Mouse (Mus musculus) cerebellum, postnatal 36 days (tissue): Measurements from ENCODE around the gene Krtap4-1.
"Not testable (repeated sequence)": the region's sequence is repeated elsewhere in the genome, so short reads cannot be mapped to it uniquely, and the experiment has no call there.

Experiments
- DNase-seq, 2 experiments: peaks; one replicate each; pipeline ENCODE4 v3.0.0; 2021 to 2022; ENCODE audit warnings: mixed read lengths in 2 of 2

Gene Krtap4-1

GRCm38 (mm10) chr11:99628138-99628537, at the start of gene Krtap4-1:
TSS of gene Krtap4-1 (minus strand) at chr11:99628238.
- DNase-seq: no peak

DNA sequence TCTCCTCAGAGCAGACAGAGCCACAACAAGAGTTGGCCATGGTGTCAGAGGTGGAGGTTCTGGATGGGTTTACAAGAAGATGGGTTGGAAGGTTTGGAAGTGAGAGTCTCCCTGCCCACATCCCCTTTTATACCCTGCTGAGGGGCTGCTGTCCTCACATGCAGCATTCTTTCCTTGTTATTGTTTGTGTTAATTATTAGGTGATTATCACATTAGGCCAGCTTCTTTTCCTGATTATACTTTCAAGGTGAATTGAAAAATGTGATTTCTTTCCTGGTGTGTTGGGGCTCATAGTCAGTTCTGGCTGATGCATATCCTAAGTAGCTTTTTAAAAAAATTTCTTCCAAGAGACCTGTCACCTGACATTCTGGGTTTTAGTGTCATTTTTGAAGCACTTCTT, 37.8 kb upstream of the Krtap4-1 start, which contains the start of gene Krtap4-6:
TSS of gene Krtap4-6 (minus strand) at position 101 of the 400 bp plus-strand sequence.
- no peak for DNase-seq

DNA sequence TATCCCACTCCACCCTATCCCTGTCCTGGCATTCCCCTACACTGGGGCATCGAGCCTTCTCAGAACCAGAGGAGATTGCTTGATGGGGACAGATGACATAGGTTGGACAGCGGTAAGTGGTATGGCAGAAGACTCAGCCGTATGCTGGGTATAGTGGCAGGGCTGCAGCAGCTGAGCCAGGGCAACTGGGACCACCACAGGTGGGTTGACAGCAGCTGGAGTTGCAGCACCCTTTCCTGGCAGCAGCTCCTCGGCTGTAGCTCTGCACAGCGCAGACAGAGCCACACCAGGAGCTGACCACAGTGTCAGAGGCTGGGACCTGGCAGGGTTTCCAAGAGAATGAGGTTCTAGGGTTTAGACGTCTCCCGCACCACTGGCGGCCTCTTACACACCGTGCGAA, 34.8 kb upstream of the Krtap4-1 start:
- DNase-seq: no peak

DNA sequence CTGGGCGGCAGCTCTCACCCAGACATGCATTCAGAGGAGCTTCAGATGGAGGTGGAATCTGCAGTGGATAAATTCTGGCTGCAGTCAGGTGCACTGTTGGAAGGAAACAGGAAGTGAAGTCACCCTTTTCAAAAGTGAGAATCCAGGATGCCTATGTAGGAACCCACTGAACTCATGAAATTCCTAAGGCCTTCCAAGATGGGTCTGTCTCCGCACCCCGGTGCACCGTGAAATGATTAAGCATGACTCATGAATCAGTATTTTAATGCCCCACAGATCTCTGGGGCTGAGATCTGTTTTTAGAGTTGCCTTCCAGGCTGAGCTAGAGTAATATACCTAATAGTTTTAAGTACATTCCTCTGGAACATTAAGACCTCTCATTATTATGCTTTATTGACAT, 31.2 kb upstream of the Krtap4-1 start:
- no peak for DNase-seq

DNA sequence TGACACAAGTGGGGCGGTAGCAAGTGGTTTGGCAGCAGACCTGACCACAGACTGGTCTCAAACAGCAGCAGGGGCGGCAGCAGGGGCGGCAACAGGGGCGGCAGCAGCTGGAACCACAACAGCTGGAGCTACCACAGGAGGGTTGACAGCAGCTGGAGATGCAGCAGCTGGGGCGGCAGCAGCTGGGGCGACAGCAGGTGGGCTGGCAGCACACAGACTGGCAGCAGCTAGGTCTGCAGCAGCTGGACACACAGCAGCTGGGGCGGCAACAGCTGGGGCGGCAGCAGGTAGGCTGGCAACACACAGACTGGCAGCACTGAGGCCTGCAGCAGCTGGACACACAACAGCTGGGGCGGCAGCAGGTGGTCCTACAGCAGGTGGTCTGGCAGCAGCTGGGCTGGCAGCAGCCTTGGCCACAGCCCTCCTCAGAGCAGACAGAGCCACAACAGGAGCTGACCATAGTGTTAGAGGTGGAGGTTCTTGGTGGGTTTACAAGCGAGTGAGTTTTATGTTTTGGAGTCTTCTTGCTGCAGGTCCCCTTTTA, 30.5 kb upstream of the Krtap4-1 start, which contains the start of gene Gm11563:
TSS of gene Gm11563 (minus strand) at position 494 of the 544 bp plus-strand sequence.
- not testable (repeated sequence) for DNase-seq

GRCm38 (mm10) chr11:99657051-99657450, 29.0 kb upstream of the Krtap4-1 start:
- DNase-seq: no peak

- DNase-seq: no peak
Observed at GRCm38 (mm10) chr11:99650136-99650535, 22.1 kb upstream of the Krtap4-1 start, which contains the start of gene Gm11555. TSS of gene Gm11555 (minus strand) at chr11:99650236.

DNA sequence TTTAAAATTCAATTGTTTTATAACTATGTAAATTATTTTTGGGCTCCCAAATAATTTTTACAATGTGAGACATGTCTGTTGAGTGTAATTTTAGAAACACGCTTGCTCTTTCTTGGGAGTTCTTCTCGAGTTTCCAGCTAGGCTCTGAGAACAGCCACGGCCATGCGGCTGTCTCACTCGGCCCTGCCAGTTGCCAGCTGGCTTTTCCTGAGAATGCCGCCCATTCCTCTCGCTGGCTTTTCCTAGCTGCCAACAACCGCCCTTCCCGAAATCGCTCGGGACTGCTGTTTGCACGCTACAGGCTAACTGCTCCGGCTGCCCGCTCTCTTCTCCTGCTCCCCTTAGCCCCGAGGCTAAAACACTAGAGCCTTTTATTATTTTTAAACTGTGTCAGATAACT, 18.4 kb upstream of the Krtap4-1 start:
- no peak for DNase-seq

- no peak for DNase-seq
Observed at GRCm38 (mm10) chr11:99644351-99644750, 16.3 kb upstream of the Krtap4-1 start.

DNA sequence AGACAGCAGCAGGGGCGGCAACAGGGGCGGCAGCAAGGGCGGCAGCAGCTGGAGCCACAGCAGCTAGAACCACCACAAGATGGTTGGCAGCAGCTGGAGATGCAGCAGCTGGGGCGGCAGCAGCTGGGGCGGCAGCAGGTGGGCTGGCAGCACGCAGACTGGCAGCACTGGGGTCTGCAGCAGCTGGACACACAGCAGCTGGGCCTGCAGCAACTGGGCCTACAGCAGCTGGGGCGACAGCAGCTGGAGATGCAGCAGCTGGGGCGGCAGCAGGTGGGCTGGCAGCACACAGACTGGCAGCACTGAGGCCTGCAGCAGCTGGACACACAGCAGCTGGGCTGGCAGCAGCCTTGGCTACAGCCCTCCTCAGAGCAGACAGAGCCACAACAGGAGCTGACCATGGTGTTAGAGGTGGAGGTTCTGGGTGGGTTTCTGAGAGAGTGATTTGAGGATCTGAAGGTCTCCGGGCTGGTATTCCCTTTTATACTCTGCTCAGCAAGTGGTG, 15.6 kb upstream of the Krtap4-1 start, which contains the start of gene Krtap4-7:
TSS of gene Krtap4-7 (minus strand) at position 455 of the 505 bp plus-strand sequence.
- DNase-seq: not testable (repeated sequence)

DNA sequence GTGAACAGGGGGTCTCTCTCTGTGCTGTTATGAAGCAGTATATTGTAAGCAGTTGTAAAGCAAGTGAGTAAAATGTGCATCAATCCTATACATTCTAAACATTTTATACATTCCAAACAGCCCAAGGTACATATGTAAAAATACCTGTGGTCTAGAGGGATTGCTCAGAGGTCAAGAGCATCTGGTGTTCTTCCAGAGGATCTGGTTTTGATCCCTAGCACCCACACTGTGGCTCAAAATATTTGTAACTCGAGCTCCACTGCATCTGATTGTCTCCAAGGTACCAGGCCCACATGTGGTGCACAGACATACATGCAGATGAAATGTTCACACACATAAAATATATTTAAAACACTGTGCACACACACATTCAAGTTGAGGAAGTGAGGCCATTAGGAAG, 12.9 kb upstream of the Krtap4-1 start:
- no peak for DNase-seq

GRCm38 (mm10) chr11:99637086-99637485, 9.0 kb upstream of the Krtap4-1 start:
- DNase-seq: no peak

DNA sequence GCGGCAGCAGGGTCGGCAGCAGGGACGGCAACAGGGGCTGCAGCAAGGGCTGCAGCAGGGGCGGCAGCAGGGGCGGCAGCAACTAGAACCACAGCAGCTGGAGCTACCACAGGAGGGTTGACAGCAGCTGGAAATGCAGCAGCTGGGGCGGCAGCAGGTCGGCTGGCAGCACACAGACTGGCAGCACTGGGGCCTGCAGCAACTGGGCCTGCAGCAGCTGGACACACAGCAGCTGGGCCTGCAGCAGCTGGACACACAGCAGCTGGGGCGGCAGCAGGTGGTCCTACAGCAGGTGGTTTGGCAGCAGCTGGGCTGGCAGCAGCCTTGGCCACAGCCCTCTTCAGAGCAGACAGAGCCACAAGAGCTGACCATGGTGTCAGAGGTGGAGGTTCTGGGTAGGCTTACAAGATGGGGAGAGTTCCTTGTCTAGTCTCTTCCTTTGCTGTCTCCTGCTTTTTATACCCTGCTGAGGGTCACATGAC, 6.7 kb upstream of the Krtap4-1 start, which contains the start of gene Krtap4-2:
TSS of gene Krtap4-2 (minus strand) at position 432 of the 482 bp plus-strand sequence.
- no peak for DNase-seq

DNA sequence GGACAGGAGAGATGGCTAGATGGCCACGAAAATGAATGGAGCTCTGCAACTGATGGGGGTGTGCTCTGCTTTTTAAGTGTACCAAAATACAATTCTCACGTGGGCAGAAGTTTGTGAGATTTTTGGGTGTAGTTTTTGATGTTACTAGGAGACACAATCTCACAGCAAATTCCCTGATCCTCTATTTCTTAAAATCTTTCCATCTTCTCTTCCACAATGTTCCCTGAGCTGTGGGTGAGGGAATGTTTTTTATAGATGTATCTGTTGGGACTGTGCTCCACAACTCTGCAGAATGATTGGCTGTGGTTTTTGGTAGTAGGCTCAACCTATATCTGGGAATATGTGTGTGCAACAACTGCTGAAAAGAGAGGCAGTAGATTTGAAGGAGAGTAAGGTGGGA, 5.3 kb upstream of the Krtap4-1 start:
- no peak for DNase-seq

DNA sequence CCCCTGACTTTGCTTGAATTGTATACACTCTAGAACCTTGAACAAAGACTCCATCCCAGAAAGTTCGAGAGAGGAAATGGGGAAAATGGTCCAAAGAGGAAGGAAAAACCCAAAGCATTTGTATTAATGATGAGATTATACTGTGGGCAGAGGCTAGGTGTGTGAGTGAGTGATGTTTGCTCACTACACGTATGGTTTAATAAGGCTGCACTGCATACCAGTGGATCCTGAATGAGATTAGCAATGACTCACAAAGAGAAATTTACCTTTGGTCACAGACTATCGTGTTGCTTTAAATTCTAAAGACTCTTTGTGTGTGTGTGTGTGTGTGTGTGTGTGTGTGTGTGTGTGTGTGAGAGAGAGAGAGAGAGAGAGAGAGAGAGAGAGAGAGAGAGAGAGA, 2.9 kb upstream of the Krtap4-1 start:
- DNase-seq: no peak

- no peak for DNase-seq
Observed at GRCm38 (mm10) chr11:99620335-99620734, 7.7 kb downstream of the Krtap4-1 start, which contains the start of gene Gm11562. TSS of gene Gm11562 (minus strand) at chr11:99620435.

GRCm38 (mm10) chr11:99614796-99615363, 13.2 kb downstream of the Krtap4-1 start, which contains the start of gene Krtap2-4:
TSS of gene Krtap2-4 (minus strand) at chr11:99614846.
- DNase-seq: no peak

DNA sequence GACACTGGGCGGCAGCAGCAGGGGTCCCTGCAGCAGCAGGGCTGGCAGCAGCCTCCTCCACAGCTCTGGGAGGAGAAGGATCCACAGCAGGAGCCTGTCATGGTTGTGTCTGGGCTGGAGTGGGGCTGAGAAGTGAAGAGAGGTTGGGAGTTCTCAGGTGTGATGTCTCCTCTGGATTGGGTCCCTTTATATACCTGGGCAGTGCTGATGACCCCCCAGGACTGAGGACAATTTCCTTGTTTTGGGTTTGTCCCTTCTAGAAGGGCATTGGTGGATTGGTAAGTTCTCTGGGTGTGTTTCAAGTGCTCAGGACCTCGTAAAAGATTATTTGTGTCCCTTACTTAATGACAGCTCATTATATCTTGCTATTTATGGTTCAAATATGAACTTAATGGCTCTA, 17.9 kb downstream of the Krtap4-1 start, which contains the start of gene Gm11937:
TSS of gene Gm11937 (minus strand) at position 101 of the 400 bp plus-strand sequence.
- DNase-seq: not testable (repeated sequence)

DNA sequence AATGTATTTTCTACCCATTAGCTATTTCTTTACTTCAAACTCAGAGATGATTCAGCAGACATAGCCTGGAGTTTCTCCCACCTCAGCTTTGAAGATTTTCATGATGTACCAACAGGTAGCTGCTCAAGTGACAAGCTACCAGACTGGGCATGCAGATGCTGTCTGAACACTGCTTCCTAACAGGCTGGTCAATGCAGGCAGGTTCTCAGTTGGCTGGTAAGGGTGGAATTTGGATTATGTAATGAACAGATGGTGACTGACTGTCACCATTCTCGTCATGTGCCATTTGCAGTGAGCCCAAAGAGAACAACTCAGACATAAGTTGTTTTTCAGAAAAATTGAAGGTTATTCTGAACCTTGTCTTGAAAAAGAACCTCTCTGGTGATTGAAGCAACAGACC, 18.9 kb downstream of the Krtap4-1 start:
- peak; percentile 3 to 6 for DNase-seq

- DNase-seq: not testable (repeated sequence)
Observed at GRCm38 (mm10) chr11:99603208-99603607, 24.8 kb downstream of the Krtap4-1 start, which contains the start of gene Gm11938. TSS of gene Gm11938 (minus strand) at chr11:99603308.

GRCm38 (mm10) chr11:99597742-99598141, 30.3 kb downstream of the Krtap4-1 start, which contains the start of gene Krtap9-3:
TSS of gene Krtap9-3 (minus strand) at chr11:99598105.
- not testable (repeated sequence) for DNase-seq

DNA sequence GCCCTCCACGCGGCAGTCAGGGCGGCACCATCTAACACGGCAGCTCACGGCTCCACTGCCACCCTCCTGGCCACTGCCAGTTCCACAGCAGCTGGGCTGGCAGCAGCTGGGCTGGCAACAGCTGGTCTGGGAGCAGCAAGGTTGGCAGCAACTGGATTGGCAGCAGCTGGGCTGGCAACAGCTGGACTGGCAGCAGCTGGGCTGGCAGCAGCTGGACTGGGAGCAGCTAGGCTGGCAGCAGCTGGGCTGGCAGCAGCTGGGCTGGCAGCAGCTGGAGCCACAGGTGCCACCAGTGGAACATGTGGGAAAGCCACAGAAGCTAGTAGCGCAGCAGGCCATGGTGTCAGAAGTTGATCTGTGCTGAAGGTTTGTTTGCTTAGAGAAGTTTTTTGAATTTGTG, 37.1 kb downstream of the Krtap4-1 start, which contains the start of gene Krtap1-3:
TSS of gene Krtap1-3 (minus strand) at position 359 of the 400 bp plus-strand sequence.
- no peak for DNase-seq

DNA sequence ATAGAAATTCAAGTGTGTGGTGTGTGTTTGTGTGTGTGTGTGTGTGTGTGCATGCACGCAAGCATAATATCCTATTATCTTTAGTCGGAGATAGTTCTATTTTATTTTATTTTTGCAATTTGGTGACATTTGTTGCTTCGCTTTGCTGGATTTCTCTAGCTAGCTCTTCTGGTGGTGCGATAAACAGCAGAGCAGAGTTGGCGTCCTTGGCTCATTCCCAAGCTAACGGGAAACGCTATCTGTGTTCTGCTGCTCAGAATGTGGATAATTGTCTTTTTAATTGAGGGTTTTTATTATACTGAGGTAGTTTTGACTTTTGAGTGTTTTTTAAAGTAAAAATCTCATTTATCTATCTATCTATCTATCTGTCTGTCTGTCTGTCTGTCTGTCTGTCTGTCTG, 42.9 kb downstream of the Krtap4-1 start:
- DNase-seq: no peak
